Mouse (Mus musculus) B cell, adult 67 days (primary cell): ENCODE data around the gene Epn3. TPM values are rescaled to one million over a fixed set of nuclear protein-coding genes. Genes with fewer than 3 reads are reported as not detected.

ENCODE experiments used
- total RNA-seq, 2 experiments: library from RNA; stranded (reverse); gene quantifications; 4 replicates each; pipeline ENCODE4 v1.2.4; 2023

The Epn3 gene
- total RNA-seq: not detected

DNA sequence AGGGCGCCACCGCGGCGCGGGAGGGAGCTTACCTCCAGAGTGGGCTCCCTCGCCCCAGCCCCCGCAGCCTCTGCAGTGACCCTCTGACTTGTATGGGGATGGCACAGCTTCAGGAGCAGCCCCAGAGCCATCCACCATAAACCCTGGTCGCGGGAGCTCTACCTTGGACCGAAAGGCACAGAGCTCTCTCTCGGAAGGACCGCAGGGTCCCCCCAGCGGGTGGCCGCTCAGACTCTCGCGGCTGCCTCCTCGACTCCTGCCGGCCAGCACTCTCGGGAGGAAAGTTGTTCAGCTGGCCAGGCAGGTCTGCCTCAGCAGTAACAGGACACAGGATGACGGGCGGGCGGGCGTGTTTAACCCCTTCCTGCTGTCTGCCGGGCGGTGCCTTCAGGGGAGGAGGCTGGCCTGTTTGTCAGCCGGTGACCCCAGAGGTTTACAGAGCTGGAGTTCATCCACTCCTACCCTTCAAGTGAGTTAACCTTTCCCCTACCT is at the start of gene Epn3:
Epn3 (minus strand) TSS at position 314 of the 492 bp plus-strand sequence.

GRCm38 (mm10) chr11:94548888-94549690 is 49.3 kb upstream of the Epn3 start, which contains the start of gene Rsad1:
TSS of gene Rsad1 (minus strand) at chr11:94549255.

GRCm38 (mm10) chr11:94521219-94521843 is 21.6 kb upstream of the Epn3 start, which contains the start of gene Mycbpap:
TSS of gene Mycbpap (minus strand) at chr11:94521742.

GRCm38 (mm10) chr11:94486001-94486400 is 13.8 kb downstream of the Epn3 start, which contains the start of gene Spata20:
TSS of gene Spata20 (minus strand) at chr11:94486179.

GRCm38 (mm10) chr11:94473707-94474543 is 25.8 kb downstream of the Epn3 start, which contains the start of gene Cacna1g:
TSS of gene Cacna1g (minus strand) at chr11:94474198.

Other genes with a start within 250 kb of the Epn3 start
- not detected for gene Gm21885, start 218.1 kb downstream of the Epn3 start, total RNA-seq
- 100 to 1,000 TPM; 101 to 104 TPM for gene Luc7l3, start 178.0 kb downstream of the Epn3 start, total RNA-seq
- gene Ankrd40, start 172.0 kb downstream of the Epn3 start, total RNA-seq: 10 to 100 TPM; 59.0 to 64.9 TPM
- gene Abcc3, start 107.0 kb downstream of the Epn3 start, total RNA-seq: under 1 TPM; 0.62 to 0.96 TPM
- not detected for gene Cacna1g, start 25.8 kb downstream of the Epn3 start, total RNA-seq
- gene Spata20, start 13.8 kb downstream of the Epn3 start, total RNA-seq: not detected
- gene Mycbpap, start 21.8 kb upstream of the Epn3 start, total RNA-seq: 1 to 10 TPM in 1 of 2 experiments, not detected in 1; 1.0 TPM
- gene Rsad1, start 49.3 kb upstream of the Epn3 start, total RNA-seq: 1 to 10 TPM; 7.9 to 9.0 TPM
- not detected for gene Chad, start 65.1 kb upstream of the Epn3 start, total RNA-seq
- 10 to 100 TPM; 79.2 to 95.4 TPM for gene Acsf2, start 101.9 kb upstream of the Epn3 start, total RNA-seq
- gene Lrrc59, start 129.8 kb upstream of the Epn3 start, total RNA-seq: 10 to 100 TPM; 62.1 to 68.1 TPM
- 10 to 100 TPM; 16.9 to 25.4 TPM for gene Mrpl27, start 153.8 kb upstream of the Epn3 start, total RNA-seq
- 1 to 10 TPM; 1.4 to 2.3 TPM for gene Eme1, start 154.0 kb upstream of the Epn3 start, total RNA-seq
- 10 to 100 TPM; 20.6 to 28.2 TPM for gene Xylt2, start 177.5 kb upstream of the Epn3 start, total RNA-seq
- gene Gm11541, start 204.5 kb upstream of the Epn3 start, total RNA-seq: not detected
- gene Cdc34b, start 241.8 kb upstream of the Epn3 start, total RNA-seq: under 1 TPM in 1 of 2 experiments, not detected in 1; 0.47 TPM